Mouse (Mus musculus) intestine, embryonic 16.5 days (tissue): ENCODE results near the gene Bard1. TPM values are rescaled to one million over a fixed set of nuclear protein-coding genes. Genes with fewer than 3 reads are reported as not detected.

Experiments used
- ATAC-seq: fragments of 200-750 bp; cut with Nextera tagmentation; 2 replicates; pipeline ENCODE4 v1.8.0; 2017; ENCODE audit warnings: moderate TSS enrichment, moderate library complexity
- H3K27ac ChIP-seq: fragments of 300-500 bp; sonication (generic); 2 replicates; pipeline ENCODE4 v1.5.1; 2014; ENCODE audit warnings: mild to moderate bottlenecking, low read length
- H3K27me3 ChIP-seq: fragments of 300-500 bp; sonication (generic); replicated peaks from 2 replicates; pipeline ENCODE4 v1.6.1; 2014; ENCODE audit warnings: low read length, control low read depth, mixed read lengths; ENCODE audit not compliant: control insufficient read depth, insufficient read depth
- H3K36me3 ChIP-seq: fragments of 300-500 bp; sonication (generic); 2 replicates; pipeline ENCODE4 v1.6.1; 2014; ENCODE audit warnings: low read length, control low read depth; ENCODE audit not compliant: control insufficient read depth, insufficient read depth
- H3K4me1 ChIP-seq: fragments of 300-500 bp; sonication (generic); 2 replicates; pipeline ENCODE4 v1.6.1; 2014; ENCODE audit warnings: low read length, control low read depth, mixed read lengths; ENCODE audit not compliant: control insufficient read depth, insufficient read depth
- H3K4me2 ChIP-seq: fragments of 300-500 bp; sonication (generic); 2 replicates; pipeline ENCODE4 v1.6.1; 2014; ENCODE audit warnings: low read depth, low read length, control low read depth
- H3K4me3 ChIP-seq: fragments of 300-500 bp; sonication (generic); 2 replicates; pipeline ENCODE4 v1.5.1; 2014; ENCODE audit warnings: mild to moderate bottlenecking, low read length
- H3K9ac ChIP-seq: fragments of 300-500 bp; sonication (generic); 2 replicates; pipeline ENCODE4 v1.6.1; 2014; ENCODE audit warnings: low read depth, low read length
- H3K9me3 ChIP-seq: fragments of 300-500 bp; sonication (generic); 2 replicates; pipeline ENCODE4 v1.6.1; 2016; ENCODE audit warnings: low read length, control low read depth; ENCODE audit not compliant: control insufficient read depth
- WGBS: fragments of 180-500 bp; shearing (Covaris S2); extraction: QIAGEN DNeasy Blood & Tissue Kit; methylation state at CpG from one replicate; pipeline ENCODE4 v1.1.7; 2014; 5-methylcytosine and 5-hydroxymethylcytosine counted together
- polyA plus RNA-seq: library from polyadenylated mRNA; unstranded; fragments of >200 nt; fragmentation: Nextera tagmentation; extraction: Ambion mirVana; gene quantifications from 2 replicates; pipeline ENCODE4 v1.2.1, GENCODE M21; 2015

Gene Bard1
- polyA plus RNA-seq, 1 experiment from 2014 or later: 1.5 TPM

GRCm38 (mm10) chr1:71101369-71101970 is 1.5 kb downstream of the Bard1 start:
- Histone ChIP-seq H3K9ac (no peak overlapping the region), H3K36me3 (no peaks in the 10 kb centered on the region), H3K4me3 (no peak overlapping the region; the same call in 1 of the 2 replicates), H3K27ac (no peak overlapping the region), H3K4me1 (peaks cover 5% of the 10 kb centered on the region; the same call in 1 of the 2 replicates), H3K4me2 (peak overlapping the region; percentile 32), H3K9me3 (no peaks in the 10 kb centered on the region), H3K27me3 (no peaks in the 10 kb centered on the region)
- ATAC-seq: no peak
- 55% methylated on average over 11 of the region's 11 CpGs for WGBS

- H3K9me3 ChIP-seq: no peaks in the 10 kb centered on the region
- peaks cover 5% of the 10 kb centered on the region; the same call in 1 of the 2 replicates for H3K4me1 ChIP-seq
- H3K4me2 ChIP-seq: peak overlapping the region; percentile 32; the same call in 1 of the 2 replicates
- H3K27me3 ChIP-seq: no peaks in the 10 kb centered on the region
- no peaks in the 10 kb centered on the region for H3K36me3 ChIP-seq
- no peak overlapping the region for H3K4me3 ChIP-seq
- 67% methylated on average over 5 of the region's 5 CpGs for WGBS
- no peak overlapping the region for H3K9ac ChIP-seq
- ATAC-seq: no peak
- no peak overlapping the region; the same call in 1 of the 2 replicates for H3K27ac ChIP-seq
Observed at GRCm38 (mm10) chr1:71100591-71101368, 2.2 kb downstream of the Bard1 start.

- H3K9me3 ChIP-seq: no peaks in the 10 kb centered on the region
- no peaks in the 10 kb centered on the region for H3K36me3 ChIP-seq
- H3K27me3 ChIP-seq: no peaks in the 10 kb centered on the region
- H3K4me2 ChIP-seq: no peak overlapping the region
- WGBS: 36% methylated on average over 3 of the region's 3 CpGs
- H3K4me1 ChIP-seq: peaks cover 5% of the 10 kb centered on the region; the same call in 1 of the 2 replicates
- H3K9ac ChIP-seq: no peak overlapping the region
- 0 out of 2 replicates have a peak overlapping the region, but pooled peaks have one; percentile 8 for H3K27ac ChIP-seq
- no peak for ATAC-seq
- no peak overlapping the region for H3K4me3 ChIP-seq
Observed at GRCm38 (mm10) chr1:71099945-71100515, 2.9 kb downstream of the Bard1 start.

- H3K36me3 ChIP-seq: no peaks in the 10 kb centered on the region
- no peak for ATAC-seq
- WGBS: 96% methylated on average over 1 of the region's 1 CpGs
Observed at GRCm38 (mm10) chr1:71096031-71096430, 6.9 kb downstream of the Bard1 start.

GRCm38 (mm10) chr1:71095211-71095805 is 7.6 kb downstream of the Bard1 start:
- ATAC-seq: no peak
- peaks cover 5% of the 10 kb centered on the region; the same call in 1 of the 2 replicates for H3K4me1 ChIP-seq
- no peak overlapping the region for H3K4me3 ChIP-seq
- 91% methylated on average over 2 of the region's 2 CpGs for WGBS
- H3K27me3 ChIP-seq: no peaks in the 10 kb centered on the region
- H3K9ac ChIP-seq: no peak overlapping the region
- H3K36me3 ChIP-seq: no peaks in the 10 kb centered on the region
- no peak overlapping the region for H3K27ac ChIP-seq
- no peaks in the 10 kb centered on the region for H3K9me3 ChIP-seq
- H3K4me2 ChIP-seq: no peak overlapping the region

More at GRCm38 (mm10) chr1:71096031-71096430, 6.9 kb downstream of the Bard1 start:
- H3K27me3 ChIP-seq: no peaks in the 10 kb centered on the region
- H3K9me3 ChIP-seq: no peaks in the 10 kb centered on the region
- no peak overlapping the region for H3K4me3 ChIP-seq
- H3K4me2 ChIP-seq: no peak overlapping the region
- no peak overlapping the region for H3K27ac ChIP-seq
- no peak overlapping the region for H3K9ac ChIP-seq
- H3K4me1 ChIP-seq: peaks cover 5% of the 10 kb centered on the region; the same call in 1 of the 2 replicates

GRCm38 (mm10) chr1:71075651-71076050 is 27.3 kb downstream of the Bard1 start:
- Histone ChIP-seq H3K27ac (no peak overlapping the region), H3K4me2 (no peak overlapping the region), H3K4me1 (no peaks in the 10 kb centered on the region), H3K4me3 (no peak overlapping the region), H3K9ac (no peak overlapping the region), H3K36me3 (no peaks in the 10 kb centered on the region), H3K9me3 (no peaks in the 10 kb centered on the region), H3K27me3 (no peaks in the 10 kb centered on the region)
- no peak for ATAC-seq
- 68% methylated on average over 3 of the region's 3 CpGs for WGBS

GRCm38 (mm10) chr1:71070771-71071170 is 32.2 kb downstream of the Bard1 start:
- H3K9ac ChIP-seq: no peak overlapping the region
- no peaks in the 10 kb centered on the region for H3K36me3 ChIP-seq
- H3K27me3 ChIP-seq: no peaks in the 10 kb centered on the region
- peak; percentile 21; the same call in 1 of the 2 replicates for ATAC-seq
- no peaks in the 10 kb centered on the region for H3K9me3 ChIP-seq
- no peaks in the 10 kb centered on the region for H3K4me1 ChIP-seq
- H3K4me3 ChIP-seq: no peak overlapping the region
- no peak overlapping the region for H3K27ac ChIP-seq
- no peak overlapping the region for H3K4me2 ChIP-seq

GRCm38 (mm10) chr1:71068728-71069304 is 34.1 kb downstream of the Bard1 start:
- H3K9me3 ChIP-seq: no peaks in the 10 kb centered on the region
- no peak overlapping the region for H3K27ac ChIP-seq
- no peaks in the 10 kb centered on the region for H3K36me3 ChIP-seq
- no peak for ATAC-seq
- no peaks in the 10 kb centered on the region for H3K27me3 ChIP-seq
- H3K4me3 ChIP-seq: no peak overlapping the region
- H3K9ac ChIP-seq: no peak overlapping the region
- H3K4me1 ChIP-seq: no peaks in the 10 kb centered on the region
- H3K4me2 ChIP-seq: no peak overlapping the region
- 91% methylated on average over 3 of the region's 3 CpGs for WGBS
